Mouse (Mus musculus): Measurements from ENCODE around the gene Rab20.
"Not testable (repeated sequence)": the region's sequence is repeated elsewhere in the genome, so short reads cannot be mapped to it uniquely, and the experiment has no call there.

GRCm38 (mm10) chr8:11492340-11492739 lies 13.8 kb upstream of the Rab20 start:
- not testable (repeated sequence) for TF ChIP-seq POLR2A (IDR thresholded peaks at IDR 0.05; ENCODE audit: low read depth, low read length); CTCF (IDR thresholded peaks at IDR 0.05; ENCODE audit: extremely low read depth, insufficient read depth, insufficient read length, insufficient replicate concordance)

Measured in spleen, adult 2 months (tissue).